Mouse (Mus musculus): Measurements from ENCODE around the gene Lonrf2. TPM values are rescaled to one million over a fixed set of nuclear protein-coding genes. Genes with fewer than 3 reads are reported as not detected.

Lonrf2 gene
- polyA plus RNA-seq, 1 experiment = not detected

DNA sequence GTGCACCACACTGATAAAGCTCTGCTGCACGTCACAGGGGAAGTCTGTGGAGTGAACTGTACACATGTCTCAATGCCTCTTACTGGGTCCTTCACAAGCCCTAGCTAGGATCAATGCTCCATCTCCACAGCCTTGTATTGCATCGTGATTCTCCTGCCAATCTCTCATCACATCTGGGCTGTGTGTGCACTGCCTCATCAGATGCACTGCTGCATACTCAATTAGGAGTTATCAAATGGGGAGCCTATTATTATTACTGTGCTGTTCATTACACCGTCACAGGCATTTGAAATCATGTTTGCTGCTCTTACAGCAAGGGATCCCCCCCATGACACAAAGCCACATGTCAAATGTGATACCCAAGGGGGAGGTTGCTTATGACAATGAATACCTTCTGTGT, 18.8 kb downstream of the Lonrf2 start:
- Histone ChIP-seq H3K36me3 (ENCODE audit: control insufficient read depth) (no peaks in the 10 kb centered on the region), H3K27me3 (ENCODE audit: control insufficient read depth) (no peaks in the 10 kb centered on the region), H3K4me1 (ENCODE audit: control insufficient read depth) (no peaks in the 10 kb centered on the region), H3K4me3 (replicated peaks) (no peak overlapping the region), H3K9me3 (ENCODE audit: control insufficient read depth, low read length) (no peaks in the 10 kb centered on the region)
- TF ChIP-seq TAL1 (IDR thresholded peaks at IDR 0.05; ENCODE audit: low read length) = no peak
- no peak for TF ChIP-seq GATA1 (IDR thresholded peaks at IDR 0.05; ENCODE audit: low read length)

DNA sequence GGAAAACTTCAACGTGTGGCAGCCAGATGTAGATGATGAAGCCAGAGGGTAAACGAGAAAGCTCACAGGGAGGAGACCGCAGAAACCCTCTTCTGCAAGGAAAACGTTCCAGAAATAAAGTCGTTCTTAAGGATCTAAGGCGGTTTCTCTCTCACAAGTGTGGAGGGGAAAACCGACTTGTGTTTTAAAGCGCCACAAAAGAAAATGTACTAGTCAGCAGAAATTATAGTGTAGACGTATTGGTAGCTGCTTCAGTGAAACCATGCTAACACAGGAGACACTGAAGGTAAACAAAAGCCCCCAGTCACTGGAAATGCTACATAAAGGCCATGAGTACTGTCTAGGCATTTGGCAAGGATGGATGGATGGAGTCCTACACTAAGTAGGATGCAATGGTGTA, 19.2 kb downstream of the Lonrf2 start:
- Histone ChIP-seq H3K4me1 (ENCODE audit: control insufficient read depth) (no peaks in the 10 kb centered on the region), H3K36me3 (ENCODE audit: control insufficient read depth) (no peaks in the 10 kb centered on the region), H3K27me3 (ENCODE audit: control insufficient read depth) (no peaks in the 10 kb centered on the region), H3K4me3 (replicated peaks) (no peak overlapping the region), H3K9me3 (ENCODE audit: control insufficient read depth, low read length) (no peaks in the 10 kb centered on the region)
- no peak for TF ChIP-seq TAL1 (IDR thresholded peaks at IDR 0.05; ENCODE audit: low read length)
- no peak for TF ChIP-seq GATA1 (IDR thresholded peaks at IDR 0.05; ENCODE audit: low read length)

DNA sequence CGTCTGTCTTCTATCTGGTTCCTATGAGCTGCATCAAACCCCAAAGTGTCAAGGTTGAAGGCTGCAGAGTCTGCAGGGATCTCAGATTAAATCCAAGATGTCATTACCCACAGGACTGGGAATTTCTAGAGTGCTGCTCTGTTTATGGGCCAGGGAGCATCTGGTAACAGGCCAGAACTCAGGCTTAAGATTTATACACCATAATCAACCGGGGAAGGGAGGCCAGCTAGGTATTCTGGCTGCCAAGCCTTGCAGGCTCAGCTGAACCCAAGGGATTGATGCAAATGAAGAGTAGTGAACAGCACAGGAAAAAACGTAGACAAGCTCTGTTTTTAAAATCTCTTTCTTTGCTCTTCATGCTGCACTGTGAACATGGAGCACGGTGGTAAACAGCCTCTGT, 20.2 kb downstream of the Lonrf2 start:
- Histone ChIP-seq H3K27me3 (ENCODE audit: control insufficient read depth) (no peaks in the 10 kb centered on the region), H3K9me3 (ENCODE audit: control insufficient read depth, low read length) (no peaks in the 10 kb centered on the region; the same call in 1 of the 2 replicates), H3K4me3 (replicated peaks) (no peak overlapping the region), H3K4me1 (ENCODE audit: control insufficient read depth) (no peaks in the 10 kb centered on the region), H3K36me3 (ENCODE audit: control insufficient read depth) (no peaks in the 10 kb centered on the region)
- TF ChIP-seq TAL1 (IDR thresholded peaks at IDR 0.05; ENCODE audit: low read length) (no peak), GATA1 (IDR thresholded peaks at IDR 0.05; ENCODE audit: low read length) (no peak)

DNA sequence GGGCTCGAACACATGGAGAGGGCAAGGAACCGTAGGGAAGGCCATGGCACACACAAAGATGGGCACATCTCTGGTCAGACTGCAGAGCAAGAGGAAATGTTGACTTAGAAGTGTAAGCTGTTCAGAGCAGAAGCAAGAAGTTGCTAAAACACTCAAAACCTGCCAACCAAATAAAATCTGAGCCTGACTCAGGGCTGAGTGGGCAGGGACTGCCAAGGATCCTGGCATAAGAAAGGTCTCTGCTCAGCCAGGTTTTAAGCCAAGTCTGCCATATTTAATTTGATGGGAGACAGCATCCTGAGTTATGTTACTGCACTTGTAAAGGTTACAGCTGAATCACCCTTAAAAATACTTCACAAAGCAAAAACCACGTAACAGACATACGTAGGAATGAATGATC, 29.4 kb downstream of the Lonrf2 start:
- no peaks in the 10 kb centered on the region for H3K36me3 ChIP-seq (ENCODE audit: control insufficient read depth)
- no peaks in the 10 kb centered on the region for H3K27me3 ChIP-seq (ENCODE audit: control insufficient read depth)
- H3K9me3 ChIP-seq (ENCODE audit: control insufficient read depth, low read length) = peaks cover 5% of the 10 kb centered on the region; the same call in 1 of the 2 replicates
- no peaks in the 10 kb centered on the region for H3K4me1 ChIP-seq (ENCODE audit: control insufficient read depth)
- no peak overlapping the region for H3K4me3 ChIP-seq (replicated peaks)
- no peak for TF ChIP-seq GATA1 (IDR thresholded peaks at IDR 0.05; ENCODE audit: low read length)
- TF ChIP-seq TAL1 (IDR thresholded peaks at IDR 0.05; ENCODE audit: low read length) = no peak

DNA sequence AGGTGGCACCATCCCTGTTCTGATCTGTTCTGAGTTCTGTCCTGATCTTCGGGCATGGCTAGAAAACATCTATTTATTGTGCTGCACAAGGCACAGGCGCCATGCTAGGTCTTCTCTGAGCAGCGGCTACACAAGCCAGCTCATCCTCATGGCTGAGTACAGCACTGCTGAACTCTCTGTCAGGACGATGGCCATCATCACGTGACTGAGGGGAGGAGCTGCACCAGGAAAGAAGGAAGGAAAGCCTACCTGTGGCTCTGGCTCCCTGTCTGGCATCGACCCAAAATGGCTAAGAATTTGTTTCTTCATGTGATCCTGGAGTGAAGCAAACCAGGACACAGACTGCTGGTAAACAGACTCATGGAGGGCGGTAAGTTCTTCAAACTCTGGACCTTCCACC, 36.1 kb downstream of the Lonrf2 start:
- H3K36me3 ChIP-seq (ENCODE audit: control insufficient read depth) = no peaks in the 10 kb centered on the region
- TF ChIP-seq TAL1 (IDR thresholded peaks at IDR 0.05; ENCODE audit: low read length) (no peak), GATA1 (IDR thresholded peaks at IDR 0.05; ENCODE audit: low read length) (no peak)
- no peaks in the 10 kb centered on the region for H3K9me3 ChIP-seq (ENCODE audit: control insufficient read depth, low read length)

DNA sequence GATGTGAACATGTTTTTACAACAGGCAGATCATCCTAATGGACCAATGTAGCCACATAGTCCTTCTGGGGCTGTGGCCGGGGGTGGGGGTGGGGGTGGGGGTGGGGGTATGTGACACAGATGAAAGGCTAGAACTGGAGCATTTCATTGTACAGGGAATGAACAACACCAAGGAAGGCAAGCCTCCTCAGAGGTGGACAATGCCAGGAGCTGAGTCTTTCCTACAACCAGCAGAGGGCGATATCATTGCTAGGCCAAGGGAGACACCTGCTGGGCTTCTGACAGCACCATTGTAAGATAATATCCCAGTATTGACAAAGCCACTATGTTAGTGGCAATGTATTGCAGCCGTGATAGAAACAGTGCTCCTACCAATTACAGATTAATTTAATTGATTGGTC, 37.2 kb downstream of the Lonrf2 start:
- Histone ChIP-seq H3K36me3 (ENCODE audit: control insufficient read depth) (no peaks in the 10 kb centered on the region), H3K27me3 (ENCODE audit: control insufficient read depth) (no peaks in the 10 kb centered on the region), H3K9me3 (ENCODE audit: control insufficient read depth, low read length) (no peaks in the 10 kb centered on the region), H3K4me3 (replicated peaks) (no peak overlapping the region), H3K4me1 (ENCODE audit: control insufficient read depth) (no peaks in the 10 kb centered on the region)
- no peak for TF ChIP-seq GATA1 (IDR thresholded peaks at IDR 0.05; ENCODE audit: low read length)
- no peak for TF ChIP-seq TAL1 (IDR thresholded peaks at IDR 0.05; ENCODE audit: low read length)

More for the DNA sequence above, 36.1 kb downstream of the Lonrf2 start:
- Histone ChIP-seq H3K27me3 (ENCODE audit: control insufficient read depth) (no peaks in the 10 kb centered on the region), H3K4me3 (replicated peaks) (no peak overlapping the region), H3K4me1 (ENCODE audit: control insufficient read depth) (no peaks in the 10 kb centered on the region)

DNA sequence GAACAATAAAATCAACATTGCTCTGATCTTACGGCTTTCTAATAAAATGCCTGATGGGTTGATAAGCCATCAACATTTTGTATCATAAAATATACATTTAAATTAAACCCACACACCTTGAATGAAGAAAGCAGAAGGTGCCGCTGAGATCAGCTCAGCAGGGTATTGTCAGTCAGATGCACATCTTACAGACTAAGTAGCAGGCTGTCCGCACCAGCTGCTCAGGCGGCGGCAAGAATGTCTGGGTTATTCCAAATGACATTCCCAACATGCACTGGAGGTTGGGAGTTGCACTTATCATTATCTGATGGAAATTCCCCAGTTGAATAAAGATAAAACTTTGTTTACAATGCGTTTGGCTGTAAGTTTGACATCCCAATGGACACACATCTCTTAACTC, 39.6 kb downstream of the Lonrf2 start:
- no peaks in the 10 kb centered on the region for H3K9me3 ChIP-seq (ENCODE audit: control insufficient read depth, low read length)
- H3K27me3 ChIP-seq (ENCODE audit: control insufficient read depth) = no peaks in the 10 kb centered on the region
- TF ChIP-seq GATA1 (IDR thresholded peaks at IDR 0.05; ENCODE audit: low read length) = no peak
- no peak for TF ChIP-seq TAL1 (IDR thresholded peaks at IDR 0.05; ENCODE audit: low read length)
- H3K36me3 ChIP-seq (ENCODE audit: control insufficient read depth) = no peaks in the 10 kb centered on the region
- H3K4me1 ChIP-seq (ENCODE audit: control insufficient read depth) = no peaks in the 10 kb centered on the region
- H3K4me3 ChIP-seq (replicated peaks) = no peak overlapping the region

DNA sequence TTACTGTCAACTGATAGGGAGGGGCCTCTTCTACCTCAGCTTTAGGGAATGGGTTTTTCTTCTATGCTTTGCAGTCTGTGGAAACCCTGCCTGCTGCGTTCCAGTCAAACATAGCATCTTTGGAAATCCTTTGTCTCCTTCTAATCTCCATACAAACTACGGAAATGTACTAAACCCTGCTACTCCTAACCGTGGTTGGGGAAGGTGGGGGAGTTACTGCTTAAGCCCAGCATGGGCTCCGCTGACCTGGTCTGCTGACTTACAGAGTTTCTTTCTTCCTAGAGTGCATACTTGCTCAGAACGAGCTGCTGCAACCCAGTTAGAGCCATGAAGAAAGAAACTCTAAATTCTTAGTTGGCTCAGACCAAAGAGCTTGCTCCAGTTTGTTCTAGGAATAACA, 41.0 kb downstream of the Lonrf2 start:
- Histone ChIP-seq H3K27me3 (ENCODE audit: control insufficient read depth) (no peaks in the 10 kb centered on the region), H3K4me1 (ENCODE audit: control insufficient read depth) (no peaks in the 10 kb centered on the region), H3K9me3 (ENCODE audit: control insufficient read depth, low read length) (no peaks in the 10 kb centered on the region), H3K36me3 (ENCODE audit: control insufficient read depth) (no peaks in the 10 kb centered on the region), H3K4me3 (replicated peaks) (no peak overlapping the region)
- TF ChIP-seq TAL1 (IDR thresholded peaks at IDR 0.05; ENCODE audit: low read length) (no peak), GATA1 (IDR thresholded peaks at IDR 0.05; ENCODE audit: low read length) (no peak)

DNA sequence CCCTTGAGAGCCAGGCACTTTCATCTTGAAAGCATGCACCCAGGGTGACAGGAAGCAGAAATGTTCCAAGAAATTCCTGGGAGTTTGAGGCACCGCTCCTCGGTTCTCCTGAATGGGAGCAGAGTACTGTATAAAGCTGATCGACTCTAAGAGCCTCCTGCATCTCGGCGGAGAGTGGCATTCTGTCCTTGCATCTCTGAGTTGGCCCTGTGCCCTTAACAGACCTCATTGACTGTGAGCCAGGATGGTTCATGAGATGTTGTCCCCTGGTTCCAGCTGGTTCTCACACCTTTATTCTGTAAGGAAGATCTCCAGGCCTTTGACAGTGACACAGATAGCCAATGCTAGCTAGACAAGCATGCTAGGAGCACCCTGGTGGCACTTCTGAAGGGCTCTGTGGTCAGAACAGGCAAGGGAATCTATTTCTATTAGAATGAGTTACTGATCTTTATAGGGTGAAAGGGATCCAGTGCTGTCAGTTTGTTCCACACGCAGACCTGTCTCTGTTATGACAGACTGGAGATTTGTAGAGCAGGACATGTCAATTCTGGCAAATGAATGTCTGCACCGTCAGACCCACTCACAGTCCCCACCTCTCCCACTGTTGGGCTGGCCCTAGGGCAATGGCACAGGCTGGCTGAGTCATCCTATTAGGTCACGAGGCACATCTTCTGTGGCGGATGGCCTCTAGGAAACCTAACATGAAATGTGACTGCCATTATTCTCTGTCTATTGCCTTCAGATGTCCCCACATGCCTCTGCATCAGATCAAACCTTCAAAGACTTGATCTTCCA, 45.3 kb downstream of the Lonrf2 start:
- no peak for TF ChIP-seq TAL1 (IDR thresholded peaks at IDR 0.05; ENCODE audit: low read length)
- no peak for TF ChIP-seq GATA1 (IDR thresholded peaks at IDR 0.05; ENCODE audit: low read length)
- Histone ChIP-seq H3K36me3 (ENCODE audit: control insufficient read depth) (no peaks in the 10 kb centered on the region), H3K4me1 (ENCODE audit: control insufficient read depth) (no peaks in the 10 kb centered on the region), H3K9me3 (ENCODE audit: control insufficient read depth, low read length) (no peaks in the 10 kb centered on the region), H3K4me3 (replicated peaks) (no peak overlapping the region), H3K27me3 (ENCODE audit: control insufficient read depth) (no peaks in the 10 kb centered on the region)
